Mouse (Mus musculus) liver, adult 2 months (tissue): ENCODE measurements around the gene Peak1. TPM values are rescaled to one million over a fixed set of nuclear protein-coding genes. Genes with fewer than 3 reads are reported as not detected.

Experiments used
- DNase-seq: peaks from one replicate; pipeline ENCODE4 v3.0.0-alpha.2; 2011; ENCODE audit warnings: low read depth, low spot score; ENCODE audit errors: extremely low read depth
- H3K27ac ChIP-seq: fragments of 200-500 bp; replicated peaks from 2 replicates; pipeline ENCODE4 v1.5.1; 2012; ENCODE audit warnings: low read depth, mild to moderate bottlenecking, control low read depth, inconsistent platforms, low read length; ENCODE audit not compliant: insufficient read depth
- H3K27me3 ChIP-seq: fragments of 200-500 bp; 2 replicates; pipeline ENCODE4 v1.6.1; 2012; ENCODE audit warnings: mild to moderate bottlenecking, moderate library complexity, low read length, inconsistent platforms; ENCODE audit not compliant: control insufficient read depth, insufficient read depth
- H3K36me3 ChIP-seq: fragments of 200-500 bp; 2 replicates; pipeline ENCODE4 v1.6.1; 2012; ENCODE audit warnings: low read length, inconsistent platforms; ENCODE audit not compliant: control insufficient read depth, insufficient read depth
- H3K4me1 ChIP-seq: fragments of 200-500 bp; 2 replicates; pipeline ENCODE4 v1.6.1; 2011; ENCODE audit warnings: low read length; ENCODE audit not compliant: control insufficient read depth, insufficient read depth
- H3K4me3 ChIP-seq: fragments of 200-500 bp; 2 replicates; pipeline ENCODE4 v1.5.1; 2011; ENCODE audit warnings: low read depth, mild to moderate bottlenecking, control low read depth, low read length, moderate library complexity; ENCODE audit not compliant: insufficient read depth
- H3K79me2 ChIP-seq: fragments of 200-500 bp; 2 replicates; pipeline ENCODE4 v1.6.1; 2012; ENCODE audit warnings: inconsistent platforms, mild to moderate bottlenecking, low read length, moderate library complexity; ENCODE audit not compliant: control insufficient read depth, insufficient read depth
- H3K9ac ChIP-seq: fragments of 200-500 bp; 2 replicates; pipeline ENCODE4 v1.6.1; 2012; ENCODE audit warnings: low read depth, mild to moderate bottlenecking, control low read depth, inconsistent platforms, low read length
- CTCF ChIP-seq: fragments of 200-500 bp; IDR thresholded peaks from 2 replicates; pipeline ENCODE4 v1.5.1; 2011; ENCODE audit warnings: low read depth, low read length, control low read depth
- POLR2A ChIP-seq: fragments of 200-500 bp; IDR thresholded peaks from 2 replicates; pipeline ENCODE4 v1.6.1; 2011; ENCODE audit warnings: low read length, control low read depth; ENCODE audit not compliant: insufficient read depth; ENCODE audit errors: extremely low read depth
- WGBS: fragments of 180-500 bp; shearing (Covaris S2); methylation state at CpG from one replicate; pipeline ENCODE4 v1.1.7; 2018; 5-methylcytosine and 5-hydroxymethylcytosine counted together
- polyA plus RNA-seq: library from polyadenylated mRNA; depleted of rRNA; stranded (reverse); fragments of >200 nt; gene quantifications from 2 replicates; pipeline ENCODE4 v1.2.3, GENCODE M21; 2012
- total RNA-seq: library from RNA; depleted of rRNA; stranded (reverse); fragments of >200 nt; gene quantifications from 2 replicates; pipeline ENCODE4 v1.2.3, GENCODE M21; 2014

The Peak1 gene
- total and polyA plus RNA-seq, 2 experiments = 2.8 to 10.7 TPM

GRCm38 (mm10) chr9:56218043-56218442 lies 199.8 kb downstream of the Peak1 start:
- H3K36me3 ChIP-seq = no peaks in the 10 kb centered on the region; the same call in 1 of the 2 replicates
- no peaks in the 10 kb centered on the region for H3K27me3 ChIP-seq
- no peaks in the 10 kb centered on the region for H3K4me1 ChIP-seq
- 81% methylated on average over 2 of the region's 2 CpGs for WGBS
- no peaks in the 10 kb centered on the region for H3K79me2 ChIP-seq
- H3K4me3 ChIP-seq = no peak overlapping the region
- TF ChIP-seq CTCF (no peak), POLR2A (no peak)
- H3K27ac ChIP-seq = no peak overlapping the region
- DNase-seq = no peak
- H3K9ac ChIP-seq = no peak overlapping the region

GRCm38 (mm10) chr9:56217386-56217785 lies 200.5 kb downstream of the Peak1 start:
- H3K36me3 ChIP-seq = no peaks in the 10 kb centered on the region
- no peak overlapping the region for H3K27ac ChIP-seq
- no peaks in the 10 kb centered on the region for H3K4me1 ChIP-seq
- no peak for DNase-seq
- no peaks in the 10 kb centered on the region for H3K27me3 ChIP-seq
- WGBS = 91% methylated on average over 1 of the region's 1 CpGs
- no peak overlapping the region for H3K9ac ChIP-seq
- H3K79me2 ChIP-seq = no peaks in the 10 kb centered on the region
- TF ChIP-seq POLR2A (no peak), CTCF (no peak)
- no peak overlapping the region for H3K4me3 ChIP-seq

- peak; percentile 33 for DNase-seq
- H3K9ac ChIP-seq = no peak overlapping the region
- WGBS = 25% methylated on average over 11 of the region's 11 CpGs
Observed at GRCm38 (mm10) chr9:56213451-56214291, 204.2 kb downstream of the Peak1 start.

GRCm38 (mm10) chr9:56208817-56209216 lies 209.1 kb downstream of the Peak1 start:
- H3K4me1 ChIP-seq = no peaks in the 10 kb centered on the region
- no peak overlapping the region for H3K9ac ChIP-seq
- no peak overlapping the region for H3K4me3 ChIP-seq
- TF ChIP-seq CTCF = no peak
- no peak for TF ChIP-seq POLR2A
- WGBS = 86% methylated on average over 8 of the region's 8 CpGs
- H3K36me3 ChIP-seq = peaks cover 10% of the 10 kb centered on the region; the same call in 1 of the 2 replicates
- no peaks in the 10 kb centered on the region for H3K79me2 ChIP-seq
- no peak for DNase-seq
- H3K27ac ChIP-seq = no peak overlapping the region
- H3K27me3 ChIP-seq = no peaks in the 10 kb centered on the region

More at GRCm38 (mm10) chr9:56213451-56214291, 204.2 kb downstream of the Peak1 start:
- H3K79me2 ChIP-seq = no peaks in the 10 kb centered on the region
- no peak overlapping the region for H3K4me3 ChIP-seq
- no peak overlapping the region for H3K27ac ChIP-seq
- no peaks in the 10 kb centered on the region for H3K36me3 ChIP-seq
- no peak for TF ChIP-seq POLR2A
- TF ChIP-seq CTCF = peak; percentile 36; the same call in 1 of the 2 replicates
- H3K4me1 ChIP-seq = no peaks in the 10 kb centered on the region
- H3K27me3 ChIP-seq = no peaks in the 10 kb centered on the region

GRCm38 (mm10) chr9:56207516-56207915 lies 210.4 kb downstream of the Peak1 start:
- Histone ChIP-seq H3K4me3 (no peak overlapping the region), H3K9ac (no peak overlapping the region), H3K36me3 (peaks cover 10% of the 10 kb centered on the region; the same call in 1 of the 2 replicates), H3K4me1 (no peaks in the 10 kb centered on the region), H3K27me3 (no peaks in the 10 kb centered on the region), H3K27ac (no peak overlapping the region), H3K79me2 (no peaks in the 10 kb centered on the region)
- TF ChIP-seq CTCF (no peak), POLR2A (no peak)
- no peak for DNase-seq
- 82% methylated on average over 5 of the region's 5 CpGs for WGBS

- Histone ChIP-seq H3K79me2 (no peaks in the 10 kb centered on the region), H3K36me3 (peaks cover 10% of the 10 kb centered on the region; the same call in 1 of the 2 replicates), H3K9ac (no peak overlapping the region), H3K27ac (no peak overlapping the region), H3K27me3 (no peaks in the 10 kb centered on the region), H3K4me1 (no peaks in the 10 kb centered on the region), H3K4me3 (no peak overlapping the region)
- WGBS = 90% methylated on average over 10 of the region's 10 CpGs
- TF ChIP-seq CTCF (no peak), POLR2A (no peak)
- DNase-seq = no peak
Observed at GRCm38 (mm10) chr9:56207083-56207482, 210.8 kb downstream of the Peak1 start.
